Mouse (Mus musculus) urinary bladder, adult 18-20 months (tissue): Measurements from ENCODE around the gene Trappc6a.

Source experiments
- DNase-seq, 2 experiments: peaks; one replicate each; pipeline ENCODE4 v3.0.0; 2022; ENCODE audit warnings: low spot score in 2 of 2, mixed read lengths in 2 of 2

Trappc6a gene

DNA sequence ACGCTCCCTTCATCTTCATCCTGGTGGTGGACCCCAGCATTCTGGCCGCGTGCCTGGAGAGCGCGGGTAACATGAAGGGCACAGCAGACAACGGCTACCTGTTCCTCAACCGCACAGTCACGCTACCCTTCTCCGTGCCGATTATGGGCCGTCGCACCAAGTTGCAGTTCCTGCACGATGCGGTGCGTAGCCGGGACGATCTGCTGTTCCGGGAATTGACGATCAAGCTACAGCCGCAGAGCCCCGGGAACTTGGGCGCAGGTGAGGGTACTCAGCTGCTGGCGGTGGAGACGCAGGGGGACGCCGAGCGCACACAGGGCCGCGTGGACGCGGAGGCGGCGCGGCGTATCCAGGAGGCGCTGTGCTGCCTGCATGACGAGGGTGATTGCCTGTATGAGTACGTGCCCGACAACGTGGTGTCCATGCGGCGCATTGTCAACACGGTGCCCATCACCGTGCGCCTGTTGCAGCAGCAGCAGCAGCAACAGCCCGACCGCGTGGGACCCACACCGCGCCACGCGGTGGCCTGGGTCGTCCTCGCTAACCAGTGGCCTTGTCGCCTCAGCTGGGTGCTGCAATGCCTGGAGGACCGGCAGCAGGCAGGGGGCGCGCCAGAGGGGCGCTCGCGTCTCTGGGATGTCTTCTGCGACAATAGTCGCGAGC lies 15.7 kb downstream of the Trappc6a start:
- DNase-seq, result peak in 1 of 2 experiments; percentile 63

DNA sequence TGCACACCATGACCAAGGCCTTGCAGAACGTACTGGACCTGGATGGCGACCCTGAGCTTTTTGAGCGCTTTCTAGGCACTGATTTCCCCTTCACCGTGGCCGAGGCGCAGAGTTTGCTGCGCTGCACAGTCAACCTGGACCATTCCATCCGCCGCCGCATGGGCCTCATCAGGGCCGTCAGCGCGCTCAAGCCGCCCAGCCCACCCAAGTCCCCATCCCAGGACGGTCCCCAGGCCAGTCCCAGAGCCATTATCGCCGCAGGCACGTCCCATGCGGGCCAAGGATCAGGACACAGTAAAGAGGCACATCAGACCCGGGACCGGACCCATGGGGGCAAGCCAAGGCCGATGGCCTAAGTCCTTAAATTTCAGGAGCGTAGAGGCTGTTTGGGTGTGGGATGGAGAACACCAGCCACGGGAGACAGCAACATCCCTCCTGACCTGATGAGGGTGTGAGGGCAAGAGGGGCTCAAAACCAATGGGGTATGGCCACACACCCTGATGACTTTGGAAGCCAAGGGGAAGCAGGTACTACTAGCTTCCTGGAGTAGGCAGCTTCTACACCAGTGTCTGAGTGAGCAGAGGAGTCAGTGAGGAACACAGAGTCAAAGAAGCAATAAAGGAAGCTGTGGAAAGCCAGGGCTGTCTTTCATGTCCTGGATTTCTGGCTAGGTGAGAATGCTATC lies 16.4 kb downstream of the Trappc6a start:
- DNase-seq, result no peak

- no peak for DNase-seq
Observed at GRCm38 (mm10) chr7:19525105-19525481, 16.9 kb downstream of the Trappc6a start.

DNA sequence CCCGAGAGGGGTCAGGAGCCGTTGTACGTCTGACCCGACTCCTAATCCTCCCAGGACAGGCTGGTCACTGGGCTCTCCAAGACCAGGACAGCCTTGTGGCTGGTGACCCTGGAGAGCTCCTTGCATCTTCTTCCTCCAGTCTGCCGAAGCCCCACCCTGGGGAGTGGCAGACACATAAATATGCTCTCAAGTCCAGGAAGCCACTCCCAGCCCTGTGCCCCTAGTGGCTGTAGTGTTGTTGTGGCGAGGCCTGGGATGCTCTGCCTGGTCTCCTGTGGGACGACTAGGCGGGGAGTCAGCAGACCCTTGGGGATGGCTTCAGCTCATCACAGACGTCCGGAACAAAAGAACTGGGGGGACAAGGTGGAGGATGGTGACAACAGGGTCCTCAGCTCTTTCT lies 22.9 kb downstream of the Trappc6a start:
- no peak for DNase-seq

GRCm38 (mm10) chr7:19532240-19532639 lies 24.0 kb downstream of the Trappc6a start:
- no peak for DNase-seq

DNA sequence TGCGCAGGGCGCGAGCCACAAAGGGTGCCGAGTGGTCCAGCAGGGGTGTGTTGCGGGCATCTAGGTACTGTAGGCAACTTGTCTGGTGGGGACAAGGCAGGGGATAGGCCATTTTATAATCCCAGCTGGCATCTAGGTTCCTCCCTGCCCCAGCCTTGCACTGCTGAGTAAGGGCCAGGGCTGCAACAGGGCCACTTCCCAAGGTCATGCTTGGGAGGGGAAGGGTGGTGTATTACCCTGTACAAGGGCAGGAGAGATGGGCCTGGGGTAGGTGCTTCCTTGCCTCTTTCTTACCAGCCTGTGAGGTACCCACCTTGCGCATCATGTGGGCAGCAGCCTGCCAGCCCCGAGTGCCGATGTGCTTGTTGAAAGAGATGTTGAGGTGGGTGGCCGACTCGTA lies 26.5 kb downstream of the Trappc6a start:
- DNase-seq, result no peak

GRCm38 (mm10) chr7:19540771-19541566 lies 32.8 kb downstream of the Trappc6a start:
- DNase-seq, result no peak

GRCm38 (mm10) chr7:19541681-19542154 lies 33.5 kb downstream of the Trappc6a start:
- DNase-seq, result no peak

DNA sequence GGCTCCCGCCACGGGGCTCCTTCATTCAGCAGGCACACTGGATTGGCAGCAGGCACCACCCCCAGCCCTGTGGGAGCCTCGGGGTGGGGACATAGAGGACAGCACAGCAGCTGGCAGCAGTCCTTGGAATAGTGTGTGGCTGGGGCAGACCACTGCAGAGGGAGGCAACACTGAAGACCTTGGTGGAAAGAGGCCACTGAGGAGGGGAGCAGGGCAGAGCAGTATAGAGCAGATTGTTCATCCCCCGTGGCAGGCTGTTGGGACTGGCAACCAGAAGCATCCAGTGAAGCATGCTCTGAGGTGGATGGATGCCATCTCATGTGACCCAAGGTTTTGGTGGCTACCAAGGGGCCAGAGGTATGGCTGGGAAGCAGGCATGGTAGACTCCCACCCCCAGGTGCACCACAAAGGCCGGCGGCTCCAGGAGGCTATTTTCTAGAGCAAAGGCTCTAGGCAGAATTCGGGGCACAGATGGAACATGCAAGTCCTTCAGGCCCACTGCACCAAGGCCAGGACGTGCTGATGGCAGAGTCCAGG lies 34.0 kb downstream of the Trappc6a start:
- no peak for DNase-seq

- DNase-seq, result no peak
Observed at GRCm38 (mm10) chr7:19543584-19543983, 35.4 kb downstream of the Trappc6a start.

DNA sequence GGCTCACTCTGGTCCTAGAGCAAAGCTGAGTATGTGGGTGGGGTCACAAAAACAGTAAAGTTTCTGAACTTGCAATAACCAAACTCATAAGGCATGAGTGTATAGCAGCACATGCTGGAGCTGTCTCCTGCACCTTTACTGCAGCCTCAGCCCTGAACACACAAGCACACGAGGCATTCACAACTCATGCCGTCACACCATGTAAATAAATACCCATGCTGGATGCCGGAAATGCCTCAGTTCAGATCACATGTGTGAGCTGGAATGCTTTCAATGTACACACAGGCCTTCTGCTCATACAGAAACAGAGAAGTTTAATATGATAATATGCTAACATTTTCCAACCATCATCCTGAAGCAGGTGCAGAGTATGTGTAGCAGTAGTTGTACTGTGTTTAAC lies 37.8 kb downstream of the Trappc6a start:
- DNase-seq, result no peak

DNA sequence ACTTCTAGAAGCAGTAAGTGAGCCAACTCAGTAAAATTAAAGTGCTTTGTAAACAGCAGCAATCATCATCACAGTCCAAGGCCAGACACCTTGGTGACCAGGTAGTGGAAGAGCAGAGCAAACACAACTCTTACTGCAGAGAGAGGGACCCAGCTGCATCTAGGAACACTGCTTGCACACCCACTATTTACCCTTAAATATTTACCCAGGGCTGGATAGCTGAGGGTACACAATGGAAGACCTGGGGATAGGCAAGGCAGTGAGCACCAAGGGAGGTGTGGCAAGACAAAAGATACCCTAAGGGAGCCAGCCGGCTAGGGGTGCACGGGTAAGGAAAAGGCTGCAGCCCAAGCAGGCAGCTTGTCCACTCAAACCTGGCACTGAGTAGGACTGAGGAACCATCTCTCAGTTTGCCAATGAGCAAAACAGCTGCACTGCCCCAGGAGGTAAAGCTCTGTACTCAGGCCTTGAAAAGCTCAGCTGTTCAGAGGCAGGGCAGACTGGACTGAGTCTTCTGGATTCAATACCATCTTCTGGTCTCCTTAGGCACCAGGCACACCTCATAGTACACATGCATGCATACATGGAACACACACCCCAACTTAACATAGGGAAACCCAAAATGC lies 39.3 kb downstream of the Trappc6a start:
- no peak for DNase-seq

DNA sequence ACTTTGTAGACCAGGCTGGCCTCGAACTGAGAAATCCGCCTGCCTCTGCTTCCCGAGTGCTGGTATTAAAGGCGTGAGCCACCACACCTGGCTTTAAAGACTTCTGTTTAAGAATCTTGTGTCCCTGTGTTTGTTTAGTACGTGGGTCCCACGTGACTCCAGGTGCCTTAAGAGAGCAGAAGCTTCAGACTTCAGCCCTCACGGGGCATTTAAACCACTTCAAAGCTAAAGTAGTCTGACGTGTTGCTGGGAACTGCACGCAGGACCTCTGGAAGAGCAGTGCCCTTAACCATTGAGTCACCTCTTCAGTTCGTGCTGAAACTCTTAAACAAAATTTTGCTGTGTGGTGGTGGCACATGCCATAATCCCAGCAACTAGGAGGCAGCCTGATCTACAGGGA lies 41.2 kb downstream of the Trappc6a start:
- DNase-seq, result no peak

DNA sequence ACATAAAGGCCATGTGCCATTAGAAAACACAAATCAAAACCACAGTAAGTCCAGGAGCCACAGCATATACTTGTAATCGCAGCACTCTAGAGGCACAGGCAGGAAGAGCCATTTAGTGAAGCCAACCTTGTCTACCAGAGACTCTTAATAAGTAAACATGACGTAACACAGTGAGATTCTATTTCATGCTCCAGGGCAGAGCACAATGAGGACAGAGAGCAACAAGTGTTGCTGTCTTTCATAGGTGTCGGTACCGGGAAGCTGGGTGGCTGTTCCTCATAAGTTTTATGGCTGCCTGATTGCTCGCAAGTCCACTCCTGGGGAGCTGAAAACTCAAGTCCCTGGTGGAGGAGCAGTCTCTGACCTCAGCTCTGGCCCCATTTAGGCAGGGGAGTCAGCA lies 43.4 kb downstream of the Trappc6a start:
- DNase-seq, result no peak

DNA sequence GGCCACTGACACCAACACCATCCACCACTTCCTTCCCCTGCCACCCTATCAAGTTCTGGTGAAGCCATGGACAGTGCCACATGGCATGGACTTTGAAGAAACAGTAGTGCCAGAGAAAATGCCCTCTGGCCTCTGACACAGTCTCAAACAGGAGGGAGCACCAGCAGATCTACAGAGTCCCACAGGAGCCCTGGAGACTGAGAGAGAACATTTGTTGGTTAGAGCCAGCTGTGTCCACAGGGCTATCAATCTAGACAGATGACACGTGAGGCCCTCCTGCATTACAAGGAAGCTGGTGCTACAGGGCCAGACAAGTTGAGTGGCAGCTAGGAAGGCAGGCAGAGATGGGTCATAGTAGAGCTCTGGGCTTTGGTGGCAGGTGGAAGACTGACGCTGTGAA lies 44.2 kb downstream of the Trappc6a start:
- DNase-seq, result no peak

DNA sequence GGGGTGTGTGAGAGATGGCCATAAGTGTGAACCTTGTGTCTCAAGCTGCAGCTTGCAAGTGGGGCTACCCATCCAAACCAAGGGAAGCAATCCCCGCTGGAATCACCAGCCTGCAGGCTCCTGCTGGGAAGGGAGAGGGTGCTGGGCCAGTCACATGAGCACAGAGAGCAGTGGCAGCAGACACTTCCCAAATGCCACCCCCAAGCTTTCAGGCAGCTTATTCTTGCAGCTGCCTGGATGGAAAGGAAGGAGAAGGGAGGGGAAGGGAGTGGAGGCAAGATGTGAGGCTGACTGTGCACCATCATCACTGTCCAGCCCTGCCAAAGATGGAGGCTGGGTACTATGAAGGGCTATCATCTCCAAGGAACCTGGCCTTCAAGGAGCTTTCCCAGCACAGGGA lies 46.0 kb downstream of the Trappc6a start:
- DNase-seq, result no peak

- no peak for DNase-seq
Observed at GRCm38 (mm10) chr7:19557086-19557485, 48.9 kb downstream of the Trappc6a start.

GRCm38 (mm10) chr7:19557982-19558900 lies 50.0 kb downstream of the Trappc6a start:
- DNase-seq, result no peak

- DNase-seq, result no peak
Observed at GRCm38 (mm10) chr7:19558965-19559364, 50.8 kb downstream of the Trappc6a start.

DNA sequence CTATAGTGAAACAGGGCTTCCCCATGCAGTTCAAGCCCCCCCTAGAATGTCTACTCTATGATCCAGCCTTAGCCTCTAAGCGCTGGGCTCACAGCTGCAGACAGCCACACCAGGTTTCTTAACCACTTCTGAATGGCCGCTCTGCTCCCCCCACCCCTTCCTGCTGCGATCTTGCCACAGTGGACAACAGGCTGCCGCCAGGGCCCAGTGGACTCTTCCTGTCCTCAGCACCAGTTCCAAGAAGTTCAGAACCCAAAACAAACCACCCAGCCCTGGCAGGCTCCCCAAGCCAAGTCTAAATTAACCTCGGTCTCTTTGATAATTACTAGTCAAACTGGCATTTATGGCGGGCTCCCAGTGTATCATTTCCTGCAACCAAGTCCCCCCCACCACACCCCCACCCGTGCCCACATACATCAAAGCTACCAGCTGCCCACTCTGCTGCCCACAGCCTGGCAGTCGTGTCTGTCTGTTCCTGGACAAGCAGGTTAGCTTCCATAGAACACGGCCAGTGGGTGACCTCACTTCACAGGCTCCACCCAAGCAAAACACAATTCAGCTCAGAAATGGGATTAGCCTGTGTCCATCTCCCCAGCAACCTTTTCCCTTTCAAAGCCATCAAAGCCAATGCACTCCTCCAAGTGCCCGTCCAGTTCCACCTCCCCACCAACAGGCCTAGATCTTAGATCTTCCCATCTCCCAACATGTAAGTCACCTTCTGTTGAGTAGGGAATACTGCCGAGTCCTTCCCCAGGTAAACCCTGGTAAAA lies 52.5 kb downstream of the Trappc6a start:
- DNase-seq, result no peak
